Mouse (Mus musculus): Measurements from ENCODE around the gene Kcng1. TPM values are rescaled to one million over a fixed set of nuclear protein-coding genes. Genes with fewer than 3 reads are reported as not detected.

Kcng1 gene
- 0.50 and 0.92 TPM in 2 replicates for polyA plus RNA-seq (2014; fragmentation: Nextera tagmentation; extraction: Ambion mirVana)

- ATAC-seq (replicated peaks; ENCODE audit: insufficient number of reproducible peaks, low FRiP score, low TSS enrichment, low read depth) = no peak
- Histone ChIP-seq H3K4me1 (ENCODE audit: control insufficient read depth, insufficient read depth, low read length) (peaks cover 7% of the 10 kb centered on the region), H3K4me2 (ENCODE audit: low read depth, low read length) (peak within 1 kb of the TSS; percentile 95), H3K9ac (replicated peaks; ENCODE audit: low read length) (peak within 1 kb of the TSS; percentile 51), H3K9me3 (replicated peaks; ENCODE audit: control insufficient read depth, low read length) (no peaks in the 10 kb centered on the region), H3K27ac (replicated peaks; ENCODE audit: low read depth, low read length) (no peak within 1 kb of the TSS), H3K27me3 (ENCODE audit: control insufficient read depth, insufficient read depth, low read length) (peaks cover 38% of the 10 kb centered on the region), H3K36me3 (replicated peaks; ENCODE audit: control insufficient read depth, insufficient read depth, low read depth, low read length) (no peaks in the 10 kb centered on the region), H3K4me3 (ENCODE audit: low read depth, low read length) (peak within 1 kb of the TSS; percentile 47)
- DNase-seq (ENCODE audit: low spot score) = no peak
- WGBS = 8% methylated on average over 12 of the region's 12 CpGs
Observed at GRCm38 (mm10) chr2:168281582-168281981, at the start of gene Kcng1. Kcng1 (minus strand) TSS chr2:168281736.

DNA sequence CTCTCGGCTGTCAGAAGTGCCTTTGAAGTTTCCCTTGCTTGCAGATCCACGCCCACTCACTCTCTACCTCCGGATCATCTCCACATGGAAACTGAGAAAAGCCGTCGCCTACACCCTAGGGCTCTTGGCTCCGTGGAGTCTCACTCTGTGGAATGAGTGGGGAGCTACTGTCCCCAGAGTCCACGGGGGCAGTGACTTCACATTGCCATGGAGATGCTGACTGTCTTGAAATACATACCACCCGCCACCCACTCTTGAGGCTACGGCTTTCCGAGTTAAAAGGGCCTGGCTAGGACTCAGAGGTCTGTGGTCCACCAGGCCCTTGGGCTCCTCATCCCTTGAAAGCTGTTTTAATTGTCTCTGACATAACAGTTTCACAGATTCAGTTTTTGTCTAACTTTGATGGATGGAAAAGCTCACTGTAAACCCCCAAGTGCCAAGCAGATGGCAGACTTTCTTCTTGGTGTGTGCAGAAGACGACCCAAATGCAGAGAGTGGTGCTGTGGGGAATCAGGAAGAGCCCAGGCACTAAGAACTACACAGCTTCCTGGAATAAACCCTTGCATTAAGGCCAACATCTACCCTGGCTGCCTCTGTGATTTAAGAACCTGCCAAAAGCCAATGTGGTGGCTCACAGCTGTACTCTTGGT, 49.0 kb upstream of the Kcng1 start:
- no peaks in the 10 kb centered on the region for H3K27me3 ChIP-seq (ENCODE audit: control insufficient read depth, insufficient read depth, low read length)
- H3K27ac ChIP-seq (replicated peaks; ENCODE audit: low read depth, low read length) = no peak overlapping the region
- no peak overlapping the region for H3K4me2 ChIP-seq (ENCODE audit: low read depth, low read length)
- no peak overlapping the region for H3K4me3 ChIP-seq (ENCODE audit: low read depth, low read length)
- 69% methylated on average over 11 of the region's 11 CpGs for WGBS
- DNase-seq (ENCODE audit: low spot score) = no peak
- no peaks in the 10 kb centered on the region for H3K36me3 ChIP-seq (replicated peaks; ENCODE audit: control insufficient read depth, insufficient read depth, low read depth, low read length)
- no peaks in the 10 kb centered on the region for H3K9me3 ChIP-seq (replicated peaks; ENCODE audit: control insufficient read depth, low read length)
- H3K4me1 ChIP-seq (ENCODE audit: control insufficient read depth, insufficient read depth, low read length) = peaks cover 2% of the 10 kb centered on the region; the same call in 1 of the 2 replicates
- H3K9ac ChIP-seq (replicated peaks; ENCODE audit: low read length) = no peak overlapping the region
- no peak for ATAC-seq (replicated peaks; ENCODE audit: insufficient number of reproducible peaks, low FRiP score, low TSS enrichment, low read depth)

GRCm38 (mm10) chr2:168321716-168322374, 40.3 kb upstream of the Kcng1 start:
- 53% methylated on average over 10 of the region's 10 CpGs for WGBS
- DNase-seq (ENCODE audit: low spot score) (peak; percentile 48), ATAC-seq (replicated peaks; ENCODE audit: insufficient number of reproducible peaks, low FRiP score, low TSS enrichment, low read depth) (no peak)
- Histone ChIP-seq H3K4me2 (ENCODE audit: low read depth, low read length) (no peak overlapping the region), H3K9me3 (replicated peaks; ENCODE audit: control insufficient read depth, low read length) (no peaks in the 10 kb centered on the region), H3K27ac (replicated peaks; ENCODE audit: low read depth, low read length) (no peak overlapping the region), H3K36me3 (replicated peaks; ENCODE audit: control insufficient read depth, insufficient read depth, low read depth, low read length) (no peaks in the 10 kb centered on the region), H3K4me1 (ENCODE audit: control insufficient read depth, insufficient read depth, low read length) (no peaks in the 10 kb centered on the region), H3K4me3 (ENCODE audit: low read depth, low read length) (no peak overlapping the region), H3K9ac (replicated peaks; ENCODE audit: low read length) (no peak overlapping the region), H3K27me3 (ENCODE audit: control insufficient read depth, insufficient read depth, low read length) (no peaks in the 10 kb centered on the region)

DNA sequence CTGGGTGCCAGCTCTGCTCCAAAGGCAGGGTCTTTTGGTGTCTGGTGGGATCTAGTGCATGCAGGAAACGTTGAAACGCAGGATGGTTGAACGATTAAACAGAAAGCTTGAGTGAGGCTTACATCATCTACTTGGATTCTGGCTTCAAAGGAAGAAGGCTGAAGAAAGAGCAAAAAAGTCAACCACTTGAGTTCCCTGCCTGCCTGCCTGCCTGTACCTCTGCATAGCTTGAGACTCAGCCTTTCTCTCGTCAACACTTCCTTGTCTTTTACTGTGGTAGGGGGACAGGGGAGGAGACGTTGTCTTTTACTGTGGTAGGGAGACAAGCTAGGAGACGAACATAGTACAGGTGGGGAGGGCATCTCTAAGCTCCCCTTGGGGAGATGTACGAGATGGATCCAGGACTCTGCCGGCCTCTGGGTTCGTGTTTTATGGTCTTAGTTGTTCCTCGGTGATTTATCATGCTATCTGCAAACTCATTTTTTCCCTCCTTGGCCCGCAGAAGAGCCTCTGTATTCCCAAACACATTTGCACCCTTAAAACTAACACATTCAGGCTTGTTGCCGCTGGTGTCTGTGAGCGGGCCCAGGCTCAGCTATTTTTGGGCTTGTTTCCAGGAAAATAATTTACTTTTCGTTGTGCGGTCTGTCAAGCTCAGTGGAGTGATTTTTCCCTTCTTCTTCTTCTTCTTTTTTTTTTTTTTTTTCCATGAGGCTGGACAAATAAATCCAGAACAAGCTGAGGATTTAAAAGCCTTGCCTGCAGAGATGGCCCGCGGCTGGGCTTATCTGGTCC, 39.0 kb upstream of the Kcng1 start:
- WGBS = 83% methylated on average over 17 of the region's 17 CpGs
- no peaks in the 10 kb centered on the region for H3K36me3 ChIP-seq (replicated peaks; ENCODE audit: control insufficient read depth, insufficient read depth, low read depth, low read length)
- H3K27ac ChIP-seq (replicated peaks; ENCODE audit: low read depth, low read length) = no peak overlapping the region
- ATAC-seq (replicated peaks; ENCODE audit: insufficient number of reproducible peaks, low FRiP score, low TSS enrichment, low read depth) (no peak), DNase-seq (ENCODE audit: low spot score) (no peak)
- H3K9ac ChIP-seq (replicated peaks; ENCODE audit: low read length) = no peak overlapping the region
- no peaks in the 10 kb centered on the region for H3K9me3 ChIP-seq (replicated peaks; ENCODE audit: control insufficient read depth, low read length)
- H3K27me3 ChIP-seq (ENCODE audit: control insufficient read depth, insufficient read depth, low read length) = no peaks in the 10 kb centered on the region
- no peak overlapping the region for H3K4me2 ChIP-seq (ENCODE audit: low read depth, low read length)
- no peak overlapping the region for H3K4me3 ChIP-seq (ENCODE audit: low read depth, low read length)
- no peaks in the 10 kb centered on the region for H3K4me1 ChIP-seq (ENCODE audit: control insufficient read depth, insufficient read depth, low read length)

- Histone ChIP-seq H3K9ac (replicated peaks; ENCODE audit: low read length) (no peak overlapping the region), H3K4me3 (ENCODE audit: low read depth, low read length) (no peak overlapping the region), H3K9me3 (replicated peaks; ENCODE audit: control insufficient read depth, low read length) (no peaks in the 10 kb centered on the region), H3K27me3 (ENCODE audit: control insufficient read depth, insufficient read depth, low read length) (no peaks in the 10 kb centered on the region), H3K36me3 (replicated peaks; ENCODE audit: control insufficient read depth, insufficient read depth, low read depth, low read length) (no peaks in the 10 kb centered on the region), H3K4me1 (ENCODE audit: control insufficient read depth, insufficient read depth, low read length) (no peaks in the 10 kb centered on the region), H3K27ac (replicated peaks; ENCODE audit: low read depth, low read length) (no peak overlapping the region), H3K4me2 (ENCODE audit: low read depth, low read length) (no peak overlapping the region)
- DNase-seq (ENCODE audit: low spot score) (no peak), ATAC-seq (replicated peaks; ENCODE audit: insufficient number of reproducible peaks, low FRiP score, low TSS enrichment, low read depth) (no peak)
- 63% methylated on average over 16 of the region's 16 CpGs for WGBS
Observed at GRCm38 (mm10) chr2:168314646-168315446, 33.3 kb upstream of the Kcng1 start.

GRCm38 (mm10) chr2:168312504-168312903, 31.0 kb upstream of the Kcng1 start:
- ATAC-seq (replicated peaks; ENCODE audit: insufficient number of reproducible peaks, low FRiP score, low TSS enrichment, low read depth) (no peak), DNase-seq (ENCODE audit: low spot score) (no peak)
- no peak overlapping the region for H3K27ac ChIP-seq (replicated peaks; ENCODE audit: low read depth, low read length)
- no peaks in the 10 kb centered on the region for H3K4me1 ChIP-seq (ENCODE audit: control insufficient read depth, insufficient read depth, low read length)
- H3K9me3 ChIP-seq (replicated peaks; ENCODE audit: control insufficient read depth, low read length) = no peaks in the 10 kb centered on the region
- H3K27me3 ChIP-seq (ENCODE audit: control insufficient read depth, insufficient read depth, low read length) = no peaks in the 10 kb centered on the region
- WGBS = 46% methylated on average over 4 of the region's 4 CpGs
- no peak overlapping the region for H3K4me3 ChIP-seq (ENCODE audit: low read depth, low read length)
- no peak overlapping the region for H3K9ac ChIP-seq (replicated peaks; ENCODE audit: low read length)
- no peak overlapping the region for H3K4me2 ChIP-seq (ENCODE audit: low read depth, low read length)
- H3K36me3 ChIP-seq (replicated peaks; ENCODE audit: control insufficient read depth, insufficient read depth, low read depth, low read length) = no peaks in the 10 kb centered on the region

DNA sequence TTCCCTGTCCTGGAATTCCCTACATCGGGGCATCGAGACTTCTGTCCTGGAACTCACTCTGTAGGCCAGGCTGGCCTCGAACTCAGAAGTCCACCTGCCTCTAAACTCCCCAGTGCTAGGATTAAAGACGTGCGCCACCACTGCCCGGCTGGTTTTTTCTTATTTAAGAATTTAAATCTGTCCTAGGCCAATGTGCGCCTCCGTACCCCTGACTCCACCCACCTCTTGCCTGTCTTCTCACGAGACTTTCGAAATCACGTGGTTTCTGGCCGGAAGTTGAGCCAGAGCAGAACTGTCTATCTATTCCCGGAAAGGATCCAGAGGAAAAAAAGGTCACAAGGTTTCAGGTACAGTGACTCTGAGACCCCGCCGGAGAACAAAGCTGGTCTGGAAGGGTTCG, 29.5 kb upstream of the Kcng1 start:
- no peak overlapping the region for H3K4me2 ChIP-seq (ENCODE audit: low read depth, low read length)
- H3K9ac ChIP-seq (replicated peaks; ENCODE audit: low read length) = no peak overlapping the region
- H3K4me1 ChIP-seq (ENCODE audit: control insufficient read depth, insufficient read depth, low read length) = no peaks in the 10 kb centered on the region
- H3K27me3 ChIP-seq (ENCODE audit: control insufficient read depth, insufficient read depth, low read length) = no peaks in the 10 kb centered on the region
- H3K9me3 ChIP-seq (replicated peaks; ENCODE audit: control insufficient read depth, low read length) = no peaks in the 10 kb centered on the region
- H3K27ac ChIP-seq (replicated peaks; ENCODE audit: low read depth, low read length) = no peak overlapping the region
- no peak overlapping the region for H3K4me3 ChIP-seq (ENCODE audit: low read depth, low read length)
- 91% methylated on average over 16 of the region's 16 CpGs for WGBS
- no peak for DNase-seq (ENCODE audit: low spot score)
- H3K36me3 ChIP-seq (replicated peaks; ENCODE audit: control insufficient read depth, insufficient read depth, low read depth, low read length) = no peaks in the 10 kb centered on the region
- ATAC-seq (replicated peaks; ENCODE audit: insufficient number of reproducible peaks, low FRiP score, low TSS enrichment, low read depth) = no peak
